Mouse (Mus musculus) spleen, embryonic (tissue): ENCODE data around the gene Rab38.

ENCODE experiments used
- CTCF ChIA-PET: fragments of 350-600 bp; sonication (Branson Sonifier 250); formaldehyde crosslinking; loops from one replicate; lab custom pipeline; 2022; lab: Charles Lee

The Rab38 gene

GRCm38 (mm10) chr7:88429786-88430691 lies at the start of gene Rab38:
TSS of gene Rab38 (plus strand) at chr7:88430273.
- CTCF ChIA-PET, result no interaction called here

GRCm38 (mm10) chr7:88394568-88394967 lies 35.5 kb upstream of the Rab38 start:
- CTCF ChIA-PET, result no interaction called here

- CTCF ChIA-PET, result no interaction called here
Measured at GRCm38 (mm10) chr7:88395745-88396144, 34.3 kb upstream of the Rab38 start.

- CTCF ChIA-PET, result no interaction called here
Measured at GRCm38 (mm10) chr7:88405311-88405710, 24.8 kb upstream of the Rab38 start.

GRCm38 (mm10) chr7:88406466-88406865 lies 23.6 kb upstream of the Rab38 start:
- CTCF ChIA-PET, result no interaction called here

- CTCF ChIA-PET, result no interaction called here
Measured at GRCm38 (mm10) chr7:88421821-88422220, 8.3 kb upstream of the Rab38 start.

GRCm38 (mm10) chr7:88423889-88424288 lies 6.2 kb upstream of the Rab38 start:
- CTCF ChIA-PET, result no interaction called here

GRCm38 (mm10) chr7:88425744-88426143 lies 4.3 kb upstream of the Rab38 start:
- CTCF ChIA-PET, result interaction anchor here (0.7 kb wide), 1 partner anchor 910 kb away, joined by 18 read pairs; no protein-coding TSS in a partner anchor

- CTCF ChIA-PET, result no interaction called here
Measured at GRCm38 (mm10) chr7:88427484-88427883, 2.6 kb upstream of the Rab38 start.

- CTCF ChIA-PET, result no interaction called here
Measured at GRCm38 (mm10) chr7:88430692-88431084, 615 bp downstream of the Rab38 start.

- CTCF ChIA-PET, result no interaction called here
Measured at GRCm38 (mm10) chr7:88440301-88440700, 10.2 kb downstream of the Rab38 start.

- CTCF ChIA-PET, result no interaction called here
Measured at GRCm38 (mm10) chr7:88442649-88443048, 12.6 kb downstream of the Rab38 start.

- CTCF ChIA-PET, result no interaction called here
Measured at GRCm38 (mm10) chr7:88443435-88443834, 13.4 kb downstream of the Rab38 start.

GRCm38 (mm10) chr7:88445320-88445903 lies 15.3 kb downstream of the Rab38 start:
- CTCF ChIA-PET, result no interaction called here

- CTCF ChIA-PET, result no interaction called here
Measured at GRCm38 (mm10) chr7:88453234-88453633, 23.2 kb downstream of the Rab38 start.

- CTCF ChIA-PET, result no interaction called here
Measured at GRCm38 (mm10) chr7:88457827-88458226, 27.8 kb downstream of the Rab38 start.

GRCm38 (mm10) chr7:88467754-88468153 lies 37.7 kb downstream of the Rab38 start:
- CTCF ChIA-PET, result no interaction called here

GRCm38 (mm10) chr7:88482110-88482619 lies 52.1 kb downstream of the Rab38 start:
- CTCF ChIA-PET, result no interaction called here

- CTCF ChIA-PET, result no interaction called here
Measured at GRCm38 (mm10) chr7:88482628-88483027, 52.6 kb downstream of the Rab38 start.

- CTCF ChIA-PET, result no interaction called here
Measured at GRCm38 (mm10) chr7:88491020-88491419, 60.9 kb downstream of the Rab38 start.

GRCm38 (mm10) chr7:88502217-88502817 lies 72.2 kb downstream of the Rab38 start:
- CTCF ChIA-PET, result no interaction called here

GRCm38 (mm10) chr7:88509748-88510147 lies 79.7 kb downstream of the Rab38 start:
- CTCF ChIA-PET, result no interaction called here
